Comparison of ENCODE assay signal across 8 mouse cellular contexts in genomic region chr4:59034918-59035785, GRCm38 (mm10). TPM values are rescaled to one million over a fixed set of nuclear protein-coding genes. Genes with fewer than 3 reads are reported as not detected.
DNase-seq lines count a peak whose midpoint lies in the region; ATAC-seq lines count a peak whose summit lies in the region.

Gene Gng10, plus strand, starts transcription at chr4:59035088.

- H3K36me3 ChIP-seq in hindbrain, embryonic 14.5 days (replicated peaks; ENCODE audit: control insufficient read depth, insufficient read depth): 0 out of 2 replicates have a peak, but pooled peaks cover 11% of the 10 kb centered on the region

- 5% methylated on average over 74 of the region's 76 CpGs for WGBS in hindbrain, embryonic 14.5 days

- peak within 1 kb of the TSS; percentile 95 for H3K27ac ChIP-seq in hindbrain, embryonic 14.5 days

- DNase-seq in cerebellum, postnatal 4 days (ENCODE audit: low spot score in 2 of 2): peak; percentile 50 to 65
- peak; percentile 38 for DNase-seq in gastrocnemius, adult 18-20 months (ENCODE audit: low spot score)
- DNase-seq in hindbrain, embryonic 14.5 days (ENCODE audit: low spot score): peak; percentile 59
- DNase-seq in left cerebral cortex, adult 11 months (ENCODE audit: low spot score): peak; percentile 40
- peak; percentile 69 for DNase-seq in lung, postnatal 36 days
- peak; percentile 75 for DNase-seq in retina, postnatal 1 day
- DNase-seq in urinary bladder, adult 18-20 months (ENCODE audit: low spot score in 2 of 2): peak; percentile 42 to 68

- H3K9me3 ChIP-seq in hindbrain, embryonic 14.5 days (ENCODE audit: control insufficient read depth, low read length): 0 out of 2 replicates have a peak, but pooled peaks cover 2% of the 10 kb centered on the region

- no peaks in the 10 kb centered on the region for H3K27me3 ChIP-seq in hindbrain, embryonic 14.5 days (ENCODE audit: control insufficient read depth, insufficient read depth, low read length)

- peak within 1 kb of the TSS; percentile 60 for H3K4me2 ChIP-seq in hindbrain, embryonic 14.5 days (replicated peaks)

- ATAC-seq in activated CD4-positive, CD25-positive, alpha-beta regulatory T cell, adult 4 months: peak; percentile 78
- peak; percentile 91 for ATAC-seq in hindbrain, embryonic 14.5 days (ENCODE audit: low FRiP score)

- peak within 1 kb of the TSS; percentile 93 for H3K9ac ChIP-seq in hindbrain, embryonic 14.5 days

- peak within 1 kb of the TSS; percentile 78 for H3K4me3 ChIP-seq in hindbrain, embryonic 14.5 days (replicated peaks; ENCODE audit: low read length)

- peaks cover 16% of the 10 kb centered on the region for H3K4me1 ChIP-seq in hindbrain, embryonic 14.5 days (replicated peaks; ENCODE audit: control insufficient read depth, insufficient read depth, low read length)

RNA-seq across cellular contexts. Expression of gene Gng10, which starts in this region (rescaled TPM):
- 100 to 1,000 TPM; 173 to 174 TPM for polyA plus RNA-seq in activated CD4-positive, CD25-positive, alpha-beta regulatory T cell, adult 4 months (2017; shearing (Covaris generic))
- total RNA-seq in gastrocnemius, adult 18-20 months (2021): 1 to 10 TPM; 5.0 to 6.0 TPM
- polyA plus RNA-seq in hindbrain, embryonic 14.5 days (2014; fragmentation: Nextera tagmentation; extraction: Ambion mirVana): 198 and 200 TPM in 2 replicates

Comparison
In these comparisons a context has a peak if more than half of its experiments do, and no peak if none do; other contexts are left out.
1. Peak in every context shown above with its lines: DNase-seq, ATAC-seq, H3K4me3 ChIP-seq and H3K27ac ChIP-seq.